Mouse (Mus musculus) kidney, embryonic 16.5 days (tissue): ENCODE results near the gene C2cd3. TPM values are rescaled to one million over a fixed set of nuclear protein-coding genes. Genes with fewer than 3 reads are reported as not detected.

Source experiments
- ATAC-seq: fragments of 200-750 bp; cut with Nextera tagmentation; 2 replicates; pipeline ENCODE4 v1.8.0; 2017; ENCODE audit warnings: moderate TSS enrichment; ENCODE audit not compliant: low FRiP score, low TSS enrichment
- H3K27ac ChIP-seq: fragments of 300-500 bp; sonication (generic); 2 replicates; pipeline ENCODE4 v1.5.1; 2014; ENCODE audit warnings: low read length
- H3K27me3 ChIP-seq: fragments of 300-500 bp; sonication (generic); 2 replicates; pipeline ENCODE4 v1.6.1; 2014; ENCODE audit warnings: low read length, control low read depth, mixed read lengths; ENCODE audit not compliant: insufficient read depth
- H3K36me3 ChIP-seq: fragments of 300-500 bp; sonication (generic); 2 replicates; pipeline ENCODE4 v1.6.1; 2014; ENCODE audit warnings: low read length, control low read depth, mixed read lengths; ENCODE audit not compliant: insufficient read depth
- H3K4me1 ChIP-seq: fragments of 300-500 bp; sonication (generic); 2 replicates; pipeline ENCODE4 v1.6.1; 2014; ENCODE audit warnings: low read length, control low read depth, mixed read lengths; ENCODE audit not compliant: insufficient read depth
- H3K4me2 ChIP-seq: fragments of 300-500 bp; sonication (generic); replicated peaks from 2 replicates; pipeline ENCODE4 v1.6.1; 2014; ENCODE audit warnings: low read depth, low read length
- H3K4me3 ChIP-seq: fragments of 300-500 bp; sonication (generic); 2 replicates; pipeline ENCODE4 v1.5.1; 2014; ENCODE audit warnings: mild to moderate bottlenecking, low read length
- H3K9ac ChIP-seq: fragments of 300-500 bp; sonication (generic); replicated peaks from 2 replicates; pipeline ENCODE4 v1.6.1; 2014; ENCODE audit warnings: low read length
- H3K9me3 ChIP-seq: fragments of 300-500 bp; sonication (generic); 2 replicates; pipeline ENCODE4 v1.6.1; 2016; ENCODE audit warnings: low read length, control low read depth
- WGBS: fragments of 180-500 bp; shearing (Covaris S2); extraction: QIAGEN DNeasy Blood & Tissue Kit; methylation state at CpG from one replicate; pipeline ENCODE4 v1.1.7; 2014; 5-methylcytosine and 5-hydroxymethylcytosine counted together
- polyA plus RNA-seq: library from polyadenylated mRNA; unstranded; fragments of >200 nt; fragmentation: Nextera tagmentation; extraction: Ambion mirVana; gene quantifications from 2 replicates; pipeline ENCODE4 v1.2.1, GENCODE M21; 2015

C2cd3 gene
- polyA plus RNA-seq, 1 experiment from 2014 or later, result 23.6 TPM

GRCm38 (mm10) chr7:100443728-100444127 lies 71.7 kb downstream of the C2cd3 start:
- no peak for ATAC-seq
- H3K4me3 ChIP-seq, result no peak overlapping the region
- H3K36me3 ChIP-seq, result peaks cover 50% of the 10 kb centered on the region
- WGBS, result 78% methylated on average over 4 of the region's 4 CpGs
- H3K27me3 ChIP-seq, result no peaks in the 10 kb centered on the region
- no peak overlapping the region for H3K4me2 ChIP-seq
- no peak overlapping the region for H3K9ac ChIP-seq
- no peak overlapping the region for H3K27ac ChIP-seq
- no peaks in the 10 kb centered on the region for H3K9me3 ChIP-seq
- no peaks in the 10 kb centered on the region for H3K4me1 ChIP-seq

- peaks cover 62% of the 10 kb centered on the region for H3K36me3 ChIP-seq
- H3K27me3 ChIP-seq, result no peaks in the 10 kb centered on the region
- WGBS, result 94% methylated on average over 5 of the region's 5 CpGs
- H3K27ac ChIP-seq, result no peak overlapping the region
- ATAC-seq, result no peak
- H3K4me3 ChIP-seq, result no peak overlapping the region
- H3K9ac ChIP-seq, result no peak overlapping the region
- H3K9me3 ChIP-seq, result no peaks in the 10 kb centered on the region
- no peak overlapping the region for H3K4me2 ChIP-seq
- H3K4me1 ChIP-seq, result no peaks in the 10 kb centered on the region
Observed at GRCm38 (mm10) chr7:100446271-100446670, 74.2 kb downstream of the C2cd3 start.

GRCm38 (mm10) chr7:100448530-100448929 lies 76.5 kb downstream of the C2cd3 start:
- Histone ChIP-seq H3K4me1 (no peaks in the 10 kb centered on the region), H3K36me3 (peaks cover 74% of the 10 kb centered on the region), H3K9me3 (no peaks in the 10 kb centered on the region), H3K27me3 (no peaks in the 10 kb centered on the region), H3K4me2 (no peak overlapping the region), H3K9ac (no peak overlapping the region), H3K27ac (no peak overlapping the region), H3K4me3 (no peak overlapping the region)
- 92% methylated on average over 12 of the region's 12 CpGs for WGBS
- ATAC-seq, result no peak

GRCm38 (mm10) chr7:100448985-100449384 lies 77.0 kb downstream of the C2cd3 start:
- Histone ChIP-seq H3K4me2 (no peak overlapping the region), H3K9me3 (no peaks in the 10 kb centered on the region), H3K27ac (no peak overlapping the region), H3K4me1 (no peaks in the 10 kb centered on the region), H3K4me3 (no peak overlapping the region), H3K36me3 (peaks cover 69% of the 10 kb centered on the region), H3K9ac (no peak overlapping the region), H3K27me3 (no peaks in the 10 kb centered on the region)
- 92% methylated on average over 3 of the region's 3 CpGs for WGBS
- no peak for ATAC-seq

GRCm38 (mm10) chr7:100458153-100458552 lies 86.1 kb downstream of the C2cd3 start:
- Histone ChIP-seq H3K27me3 (no peaks in the 10 kb centered on the region), H3K4me2 (no peak overlapping the region), H3K4me1 (no peaks in the 10 kb centered on the region), H3K27ac (no peak overlapping the region), H3K36me3 (peaks cover 49% of the 10 kb centered on the region), H3K9me3 (no peaks in the 10 kb centered on the region), H3K4me3 (no peak overlapping the region), H3K9ac (no peak overlapping the region)
- WGBS, result 54% methylated on average over 1 of the region's 1 CpGs
- no peak for ATAC-seq

- 92% methylated on average over 3 of the region's 3 CpGs for WGBS
- no peak overlapping the region for H3K9ac ChIP-seq
- no peak overlapping the region for H3K4me2 ChIP-seq
- peaks cover 40% of the 10 kb centered on the region for H3K36me3 ChIP-seq
- 0 out of 2 replicates have a peak, but pooled peaks cover 1% of the 10 kb centered on the region for H3K4me1 ChIP-seq
- no peak for ATAC-seq
- H3K27ac ChIP-seq, result no peak overlapping the region
- no peaks in the 10 kb centered on the region for H3K27me3 ChIP-seq
- H3K4me3 ChIP-seq, result no peak overlapping the region
- H3K9me3 ChIP-seq, result no peaks in the 10 kb centered on the region
Observed at GRCm38 (mm10) chr7:100459862-100460261, 87.8 kb downstream of the C2cd3 start.

GRCm38 (mm10) chr7:100461621-100462151 lies 89.7 kb downstream of the C2cd3 start:
- Histone ChIP-seq H3K9ac (no peak overlapping the region), H3K27ac (no peak overlapping the region), H3K9me3 (no peaks in the 10 kb centered on the region), H3K27me3 (no peaks in the 10 kb centered on the region), H3K4me3 (no peak overlapping the region), H3K36me3 (peaks cover 26% of the 10 kb centered on the region), H3K4me2 (no peak overlapping the region), H3K4me1 (peaks cover 15% of the 10 kb centered on the region)
- no peak for ATAC-seq
- WGBS, result 75% methylated on average over 6 of the region's 6 CpGs

GRCm38 (mm10) chr7:100463194-100463593 lies 91.2 kb downstream of the C2cd3 start:
- Histone ChIP-seq H3K4me1 (peaks cover 15% of the 10 kb centered on the region), H3K9ac (no peak overlapping the region), H3K27me3 (no peaks in the 10 kb centered on the region), H3K4me3 (no peak overlapping the region), H3K27ac (no peak overlapping the region), H3K36me3 (peaks cover 31% of the 10 kb centered on the region), H3K4me2 (no peak overlapping the region), H3K9me3 (no peaks in the 10 kb centered on the region)
- 70% methylated on average over 9 of the region's 9 CpGs for WGBS
- ATAC-seq, result no peak

GRCm38 (mm10) chr7:100463757-100464156 lies 91.7 kb downstream of the C2cd3 start:
- no peak overlapping the region for H3K27ac ChIP-seq
- 60% methylated on average over 10 of the region's 10 CpGs for WGBS

GRCm38 (mm10) chr7:100464248-100464647 lies 92.2 kb downstream of the C2cd3 start:
- 86% methylated on average over 7 of the region's 7 CpGs for WGBS

More at GRCm38 (mm10) chr7:100463757-100464156, 91.7 kb downstream of the C2cd3 start:
- no peak for ATAC-seq
- Histone ChIP-seq H3K9ac (no peak overlapping the region), H3K4me3 (no peak overlapping the region), H3K9me3 (no peaks in the 10 kb centered on the region), H3K4me2 (no peak overlapping the region), H3K4me1 (peaks cover 15% of the 10 kb centered on the region), H3K27me3 (no peaks in the 10 kb centered on the region), H3K36me3 (peaks cover 29% of the 10 kb centered on the region)

More at GRCm38 (mm10) chr7:100464248-100464647, 92.2 kb downstream of the C2cd3 start:
- Histone ChIP-seq H3K36me3 (peaks cover 25% of the 10 kb centered on the region), H3K4me2 (no peak overlapping the region), H3K27me3 (no peaks in the 10 kb centered on the region), H3K27ac (no peak overlapping the region; the same call in 1 of the 2 replicates), H3K9me3 (no peaks in the 10 kb centered on the region), H3K4me3 (no peak overlapping the region), H3K9ac (no peak overlapping the region), H3K4me1 (peaks cover 15% of the 10 kb centered on the region)
- ATAC-seq, result no peak
